Mouse (Mus musculus) limb, embryonic 14.5 days (tissue): ENCODE data around the gene Dad1. TPM values are rescaled to one million over a fixed set of nuclear protein-coding genes. Genes with fewer than 3 reads are reported as not detected.

Experiments
- ATAC-seq: fragments of 200-750 bp; cut with Nextera tagmentation; 2 replicates; pipeline ENCODE4 v1.8.0; 2017; ENCODE audit warnings: low read depth, moderate number of reproducible peaks, moderate TSS enrichment; ENCODE audit not compliant: low FRiP score
- DNase-seq: peaks from one replicate; pipeline ENCODE4 v3.0.0-alpha.2; 2015; ENCODE audit warnings: low spot score
- H3K27ac ChIP-seq: fragments of 300-500 bp; sonication (generic); replicated peaks from 2 replicates; pipeline ENCODE4 v1.5.1; 2014; ENCODE audit warnings: low read depth, mild to moderate bottlenecking, low read length, moderate library complexity, mixed read lengths
- H3K27me3 ChIP-seq: fragments of 300-500 bp; sonication (generic); 2 replicates; pipeline ENCODE4 v1.6.1; 2014; ENCODE audit warnings: low read length, mixed read lengths; ENCODE audit not compliant: control insufficient read depth, insufficient read depth
- H3K36me3 ChIP-seq: fragments of 300-500 bp; sonication (generic); 2 replicates; pipeline ENCODE4 v1.6.1; 2014; ENCODE audit warnings: mild to moderate bottlenecking, low read length, moderate library complexity, mixed read lengths; ENCODE audit not compliant: control insufficient read depth, insufficient read depth
- H3K4me1 ChIP-seq: fragments of 300-500 bp; sonication (generic); 2 replicates; pipeline ENCODE4 v1.6.1; 2014; ENCODE audit warnings: antibody characterized with exemption, low read length, mixed read lengths; ENCODE audit not compliant: control insufficient read depth, insufficient read depth
- H3K4me2 ChIP-seq: fragments of 300-500 bp; sonication (generic); replicated peaks from 2 replicates; pipeline ENCODE4 v1.6.1; 2014; ENCODE audit warnings: low read depth, mild to moderate bottlenecking, low read length, moderate library complexity; ENCODE audit not compliant: severe bottlenecking
- H3K4me3 ChIP-seq: fragments of 300-500 bp; sonication (generic); replicated peaks from 2 replicates; pipeline ENCODE4 v1.5.1; 2014; ENCODE audit warnings: low read length
- H3K9ac ChIP-seq: fragments of 300-500 bp; sonication (generic); 2 replicates; pipeline ENCODE4 v1.6.1; 2014; ENCODE audit warnings: mild to moderate bottlenecking, low read depth, low read length, moderate library complexity; ENCODE audit not compliant: severe bottlenecking
- H3K9me3 ChIP-seq: fragments of 300-500 bp; sonication (generic); 2 replicates; pipeline ENCODE4 v1.6.1; 2016; ENCODE audit warnings: low read length; ENCODE audit not compliant: control insufficient read depth
- POLR2A ChIP-seq: fragments of 200-500 bp; IDR thresholded peaks from 2 replicates; pipeline ENCODE4 v1.8.0; 2012; ENCODE audit warnings: inconsistent platforms, mild to moderate bottlenecking, moderate library complexity, borderline replicate concordance; ENCODE audit not compliant: insufficient read depth, insufficient read length; ENCODE audit errors: extremely low read depth
- WGBS: fragments of 180-500 bp; shearing (Covaris S2); extraction: QIAGEN DNeasy Blood & Tissue Kit; methylation state at CpG from one replicate; pipeline ENCODE4 v1.1.7; 2014; 5-methylcytosine and 5-hydroxymethylcytosine counted together
- polyA plus RNA-seq, 2 experiments: library from polyadenylated mRNA; depleted of rRNA in 1 of 2; stranded (reverse) in 1 of 2; unstranded in 1 of 2; fragments of >200 nt; fragmentation: Nextera tagmentation in 1 of 2; extraction: Ambion mirVana in 1 of 2; gene quantifications; 2 replicates each; pipeline versions ENCODE4 v1.2.1 to v1.2.3; 2012 to 2014

Gene Dad1
- polyA plus RNA-seq, 2 experiments: 248 to 419 TPM

- H3K9me3 ChIP-seq: no peaks in the 10 kb centered on the region
- DNase-seq: no peak
- TF ChIP-seq POLR2A: no peak
- no peak overlapping the region for H3K9ac ChIP-seq
- no peak for ATAC-seq
- no peaks in the 10 kb centered on the region for H3K36me3 ChIP-seq
- whole genome bisulfite sequencing: 84% methylated on average over 8 of the region's 8 CpGs
- H3K4me3 ChIP-seq: no peak overlapping the region
- H3K27ac ChIP-seq: no peak overlapping the region
- H3K4me1 ChIP-seq: peaks cover 8% of the 10 kb centered on the region; the same call in 1 of the 2 replicates
- no peaks in the 10 kb centered on the region for H3K27me3 ChIP-seq
- no peak overlapping the region for H3K4me2 ChIP-seq
Observed at GRCm38 (mm10) chr14:54220726-54221494, 33.0 kb downstream of the Dad1 start.

- DNase-seq (no peak), ATAC-seq (0 out of 2 replicates have a peak, but pooled peaks have one; percentile 1)
- H3K4me1 ChIP-seq: peaks cover 8% of the 10 kb centered on the region; the same call in 1 of the 2 replicates
- H3K4me3 ChIP-seq: no peak overlapping the region
- no peak overlapping the region for H3K27ac ChIP-seq
- H3K27me3 ChIP-seq: no peaks in the 10 kb centered on the region
- H3K9me3 ChIP-seq: no peaks in the 10 kb centered on the region
- no peak overlapping the region for H3K4me2 ChIP-seq
- no peak overlapping the region for H3K9ac ChIP-seq
- whole genome bisulfite sequencing: 73% methylated on average over 7 of the region's 7 CpGs
- no peak for TF ChIP-seq POLR2A
- H3K36me3 ChIP-seq: no peaks in the 10 kb centered on the region
Observed at GRCm38 (mm10) chr14:54219849-54220248, 34.1 kb downstream of the Dad1 start.

- no peak for TF ChIP-seq POLR2A
- peak; percentile 49 for DNase-seq
- peaks cover 8% of the 10 kb centered on the region; the same call in 1 of the 2 replicates for H3K4me1 ChIP-seq
- H3K27ac ChIP-seq: no peak overlapping the region
- no peaks in the 10 kb centered on the region for H3K9me3 ChIP-seq
- H3K27me3 ChIP-seq: no peaks in the 10 kb centered on the region
- H3K4me3 ChIP-seq: no peak overlapping the region
- ATAC-seq: peak; percentile 39; the same call in 1 of the 2 replicates
- H3K9ac ChIP-seq: no peak overlapping the region
- 40% methylated on average over 8 of the region's 8 CpGs for WGBS
- H3K36me3 ChIP-seq: no peaks in the 10 kb centered on the region
- no peak overlapping the region for H3K4me2 ChIP-seq
Observed at GRCm38 (mm10) chr14:54219256-54219655, 34.6 kb downstream of the Dad1 start.

- DNase-seq (no peak), ATAC-seq (no peak)
- H3K9me3 ChIP-seq: no peaks in the 10 kb centered on the region
- no peak overlapping the region for H3K9ac ChIP-seq
- H3K27me3 ChIP-seq: no peaks in the 10 kb centered on the region
- no peak overlapping the region for H3K27ac ChIP-seq
- H3K4me2 ChIP-seq: peak overlapping the region; percentile 9; the same call in 1 of the 2 replicates
- peaks cover 8% of the 10 kb centered on the region; the same call in 1 of the 2 replicates for H3K4me1 ChIP-seq
- WGBS: 15% methylated on average over 9 of the region's 9 CpGs
- H3K4me3 ChIP-seq: no peak overlapping the region
- no peak for TF ChIP-seq POLR2A
- H3K36me3 ChIP-seq: no peaks in the 10 kb centered on the region
Observed at GRCm38 (mm10) chr14:54218721-54219120, 35.2 kb downstream of the Dad1 start.

- 40% methylated on average over 1 of the region's 1 CpGs for whole genome bisulfite sequencing
- no peak for ATAC-seq
- H3K27ac ChIP-seq: no peak overlapping the region
- no peak for TF ChIP-seq POLR2A
- peaks cover 8% of the 10 kb centered on the region; the same call in 1 of the 2 replicates for H3K4me1 ChIP-seq
- no peak overlapping the region for H3K4me3 ChIP-seq
- H3K9me3 ChIP-seq: no peaks in the 10 kb centered on the region
- no peak for DNase-seq
- no peak overlapping the region for H3K4me2 ChIP-seq
- no peak overlapping the region for H3K9ac ChIP-seq
- no peaks in the 10 kb centered on the region for H3K36me3 ChIP-seq
- H3K27me3 ChIP-seq: no peaks in the 10 kb centered on the region
Observed at GRCm38 (mm10) chr14:54218233-54218632, 35.7 kb downstream of the Dad1 start.
